Mouse (Mus musculus): Measurements from ENCODE around the gene Cops2.

Cops2 gene

DNA sequence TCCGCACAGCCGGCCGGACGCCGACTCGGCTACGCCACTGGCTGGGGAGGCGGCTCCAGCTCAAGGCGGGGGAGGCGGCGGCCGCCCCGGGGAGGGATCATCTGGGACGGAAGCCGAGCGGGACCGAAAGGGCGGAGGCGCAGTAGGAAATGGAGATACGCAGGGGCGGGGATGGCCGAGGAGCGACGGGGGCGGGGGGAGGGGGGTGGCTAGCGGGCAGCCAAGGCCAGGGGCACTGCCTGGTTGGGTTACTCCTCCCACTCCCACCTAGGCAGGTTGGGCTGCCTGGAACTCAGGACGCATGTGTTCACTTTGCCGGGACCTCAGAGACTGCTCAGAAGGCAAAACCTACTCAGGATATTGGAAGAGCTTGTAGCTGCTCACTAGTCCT, 76.2 kb downstream of the Cops2 start, which contains the start of gene Secisbp2l:
Gene Secisbp2l (minus strand): TSS at position 152 of the 391 bp plus-strand sequence.
- peak; percentile 88 for DNase-seq (ENCODE audit: low read depth, low spot score)

DNA sequence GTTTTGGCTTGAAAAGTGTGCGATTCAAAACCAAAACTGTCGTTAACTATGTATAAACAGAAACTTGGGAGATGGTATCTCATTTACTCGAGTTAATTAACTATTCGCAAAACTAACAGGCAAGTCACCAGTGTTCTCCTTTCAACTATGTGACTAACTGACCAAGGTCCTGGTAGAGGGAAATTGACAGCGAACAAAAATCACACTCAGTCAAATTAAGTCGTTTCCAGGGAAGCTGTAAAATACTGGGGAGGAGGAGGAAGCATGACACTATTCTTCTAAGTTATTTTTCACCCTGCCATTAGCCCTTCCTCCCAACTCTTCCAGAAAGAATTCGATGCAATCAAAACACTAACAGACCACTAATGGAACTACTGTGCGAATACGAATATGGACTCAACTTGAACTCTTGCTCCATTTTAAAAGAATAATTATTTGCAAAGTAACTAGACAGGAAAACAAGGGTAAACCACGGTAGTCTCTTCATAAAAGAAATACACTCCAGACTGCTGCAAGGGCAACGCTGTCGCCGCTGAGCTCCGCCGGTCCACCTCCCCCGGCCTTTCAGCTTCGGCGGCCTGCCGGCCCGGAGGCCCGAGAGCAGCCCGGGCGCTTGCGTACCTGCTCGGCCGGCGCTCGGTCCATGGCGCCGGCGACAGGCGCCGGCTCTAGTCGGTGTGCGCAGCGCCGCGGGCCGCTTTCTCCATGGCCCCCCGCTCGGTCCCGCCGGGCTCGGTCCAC, 76.8 kb downstream of the Cops2 start:
- no peak for DNase-seq (ENCODE audit: low read depth, low spot score)

DNA sequence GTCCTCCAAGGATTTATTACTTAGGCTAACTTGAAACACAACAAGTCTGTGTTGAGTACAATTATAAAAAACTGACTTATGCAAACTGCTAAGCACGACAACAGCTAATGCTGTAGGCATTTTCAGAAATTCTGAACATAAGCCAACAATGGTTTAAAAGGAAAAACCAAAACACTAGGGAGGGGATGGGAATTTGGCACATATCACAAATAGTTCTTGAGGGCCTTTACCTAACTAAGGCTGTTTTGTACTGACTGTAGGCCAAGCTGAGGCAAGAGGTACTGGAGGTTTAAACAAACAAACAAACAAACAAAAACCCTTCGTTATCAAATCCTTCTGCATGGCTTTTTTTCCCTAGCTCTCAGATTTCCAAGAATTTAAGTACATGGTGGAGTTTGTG, 77.9 kb downstream of the Cops2 start:
- no peak for DNase-seq (ENCODE audit: low read depth, low spot score)
